Mouse (Mus musculus): ENCODE measurements around the gene Irf2bpl.

Gene Irf2bpl

GRCm38 (mm10) chr12:86898448-86898847 lies 13.8 kb upstream of the Irf2bpl start:
- DNase-seq (ENCODE audit: low read depth, low spot score): no peak

GRCm38 (mm10) chr12:86897769-86898273 lies 13.2 kb upstream of the Irf2bpl start:
- DNase-seq (ENCODE audit: low read depth, low spot score): no peak

GRCm38 (mm10) chr12:86896921-86897512 lies 12.4 kb upstream of the Irf2bpl start:
- no peak for DNase-seq (ENCODE audit: low read depth, low spot score)

- DNase-seq (ENCODE audit: low read depth, low spot score): no peak
Measured at GRCm38 (mm10) chr12:86896441-86896890, 11.9 kb upstream of the Irf2bpl start.

GRCm38 (mm10) chr12:86895703-86896409 lies 11.3 kb upstream of the Irf2bpl start:
- no peak for DNase-seq (ENCODE audit: low read depth, low spot score)

GRCm38 (mm10) chr12:86894841-86895428 lies 10.3 kb upstream of the Irf2bpl start:
- no peak for DNase-seq (ENCODE audit: low read depth, low spot score)

GRCm38 (mm10) chr12:86894184-86894839 lies 9.7 kb upstream of the Irf2bpl start:
- peak; percentile 70 for DNase-seq (ENCODE audit: low read depth, low spot score)

- DNase-seq (ENCODE audit: low read depth, low spot score): no peak
Measured at GRCm38 (mm10) chr12:86893326-86894183, 9.0 kb upstream of the Irf2bpl start.

- no peak for DNase-seq (ENCODE audit: low read depth, low spot score)
Measured at GRCm38 (mm10) chr12:86892711-86893311, 8.2 kb upstream of the Irf2bpl start.

- DNase-seq (ENCODE audit: low read depth, low spot score): no peak
Measured at GRCm38 (mm10) chr12:86891786-86892702, 7.4 kb upstream of the Irf2bpl start.

- no peak for DNase-seq (ENCODE audit: low read depth, low spot score)
Measured at GRCm38 (mm10) chr12:86891454-86891785, 6.8 kb upstream of the Irf2bpl start.

- no peak for DNase-seq (ENCODE audit: low read depth, low spot score)
Measured at GRCm38 (mm10) chr12:86890796-86891301, 6.3 kb upstream of the Irf2bpl start.

- no peak for DNase-seq (ENCODE audit: low read depth, low spot score)
Measured at GRCm38 (mm10) chr12:86890091-86890720, 5.6 kb upstream of the Irf2bpl start.

GRCm38 (mm10) chr12:86889103-86889644 lies 4.6 kb upstream of the Irf2bpl start:
- no peak for DNase-seq (ENCODE audit: low read depth, low spot score)

- DNase-seq (ENCODE audit: low read depth, low spot score): no peak
Measured at GRCm38 (mm10) chr12:86888130-86889069, 3.8 kb upstream of the Irf2bpl start.

- no peak for DNase-seq (ENCODE audit: low read depth, low spot score)
Measured at GRCm38 (mm10) chr12:86887381-86888129, 3.0 kb upstream of the Irf2bpl start.

GRCm38 (mm10) chr12:86886446-86886965 lies 1.9 kb upstream of the Irf2bpl start:
- no peak for DNase-seq (ENCODE audit: low read depth, low spot score)

Data from c-Kit-negative CD71-positive TER-119-positive erythroid progenitor cells, embryonic 14.5 days (primary cell).